Mouse (Mus musculus) urinary bladder, adult 2 months (tissue): ENCODE results near the gene Pkhd1. TPM values are rescaled to one million over a fixed set of nuclear protein-coding genes. Genes with fewer than 3 reads are reported as not detected.
"Not testable (repeated sequence)": the region's sequence is repeated elsewhere in the genome, so short reads cannot be mapped to it uniquely, and the experiment has no call there.

ENCODE experiments used
- DNase-seq: peaks from one replicate; pipeline ENCODE4 v3.0.0; 2022; ENCODE audit warnings: low spot score
- polyA plus RNA-seq: library from polyadenylated mRNA; depleted of rRNA; stranded (reverse); fragments of >200 nt; gene quantifications from 2 replicates; pipeline ENCODE4 v1.2.3, GENCODE M21; 2012

Pkhd1 gene
- polyA plus RNA-seq, 1 experiment, result 3.9 TPM

DNA sequence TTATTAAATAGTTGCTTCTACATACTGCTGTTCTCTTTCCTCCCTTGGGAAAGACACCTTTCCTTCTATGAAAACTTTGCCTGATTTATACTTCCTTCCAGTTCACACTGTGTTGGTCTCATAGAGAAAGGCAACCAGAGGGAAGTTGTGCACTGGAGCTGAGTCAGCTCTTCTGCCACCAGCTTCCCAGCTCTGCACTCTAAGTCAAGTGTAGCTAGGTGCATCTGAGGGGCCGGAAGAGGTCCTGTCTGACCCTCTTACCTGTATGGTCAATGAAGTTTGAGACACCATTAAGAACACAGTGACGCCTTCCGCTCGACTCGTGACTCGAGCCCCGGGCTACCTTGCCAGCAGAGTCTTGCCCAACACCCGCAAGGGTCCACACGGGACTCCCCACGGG lies 131.8 kb downstream of the Pkhd1 start:
- DNase-seq, result no peak

DNA sequence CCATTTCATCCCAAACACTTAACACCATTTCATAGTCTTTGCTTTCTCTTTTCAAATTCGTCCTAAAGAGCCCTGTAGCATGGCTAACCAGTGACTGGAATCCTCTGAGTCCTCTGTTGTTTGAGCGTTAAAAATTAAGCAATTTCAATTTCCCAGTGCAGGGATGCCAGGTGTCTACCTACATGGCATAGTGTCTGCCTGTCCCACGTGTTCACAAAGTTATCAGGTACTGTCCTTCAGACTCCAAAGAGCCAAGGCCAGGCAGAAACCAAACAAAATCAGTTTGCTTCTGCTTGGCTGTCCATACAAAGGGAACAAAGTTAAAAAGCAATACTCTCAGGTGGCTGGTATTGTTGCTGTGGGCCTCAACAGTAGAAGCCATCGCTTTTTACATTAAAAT lies 136.0 kb downstream of the Pkhd1 start:
- DNase-seq, result no peak

DNA sequence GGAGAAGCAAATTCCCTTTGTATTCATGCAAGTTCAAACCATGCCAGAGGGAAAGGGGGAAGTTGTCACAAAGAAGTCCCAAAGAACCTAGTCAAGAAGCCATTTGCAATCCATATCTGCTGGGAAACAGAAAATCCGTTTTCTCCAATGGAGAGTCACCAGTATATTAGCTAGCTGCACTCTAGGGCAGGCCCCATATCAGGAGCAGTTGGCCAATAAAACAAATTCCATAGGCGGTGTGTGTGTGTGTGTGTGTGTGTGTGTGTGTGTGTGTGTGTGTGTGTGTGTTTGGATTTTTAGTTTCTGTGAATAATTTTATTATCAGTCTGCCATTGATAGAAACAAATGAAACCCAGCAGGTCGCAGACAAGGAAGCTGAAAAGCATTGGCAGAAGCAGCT lies 139.2 kb downstream of the Pkhd1 start:
- no peak for DNase-seq

DNA sequence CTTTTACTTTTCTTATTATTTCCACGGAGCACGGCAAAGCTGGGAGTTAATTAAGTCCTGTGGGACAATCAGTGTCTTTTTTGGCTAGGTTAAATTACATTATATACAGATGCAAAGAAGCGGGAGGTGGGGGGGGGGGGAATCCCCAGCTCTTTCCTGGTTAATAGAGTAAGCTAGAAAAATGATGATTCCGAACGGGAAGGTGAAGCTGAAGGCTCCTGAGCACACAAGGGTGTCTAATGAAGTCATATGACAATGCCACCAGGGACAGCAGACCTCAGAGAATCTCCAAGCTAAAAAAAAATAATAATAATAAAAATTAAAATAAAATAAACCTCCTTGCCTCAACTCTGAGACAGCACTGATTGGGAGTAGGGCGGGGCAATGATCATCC lies 139.6 kb downstream of the Pkhd1 start:
- no peak for DNase-seq

DNA sequence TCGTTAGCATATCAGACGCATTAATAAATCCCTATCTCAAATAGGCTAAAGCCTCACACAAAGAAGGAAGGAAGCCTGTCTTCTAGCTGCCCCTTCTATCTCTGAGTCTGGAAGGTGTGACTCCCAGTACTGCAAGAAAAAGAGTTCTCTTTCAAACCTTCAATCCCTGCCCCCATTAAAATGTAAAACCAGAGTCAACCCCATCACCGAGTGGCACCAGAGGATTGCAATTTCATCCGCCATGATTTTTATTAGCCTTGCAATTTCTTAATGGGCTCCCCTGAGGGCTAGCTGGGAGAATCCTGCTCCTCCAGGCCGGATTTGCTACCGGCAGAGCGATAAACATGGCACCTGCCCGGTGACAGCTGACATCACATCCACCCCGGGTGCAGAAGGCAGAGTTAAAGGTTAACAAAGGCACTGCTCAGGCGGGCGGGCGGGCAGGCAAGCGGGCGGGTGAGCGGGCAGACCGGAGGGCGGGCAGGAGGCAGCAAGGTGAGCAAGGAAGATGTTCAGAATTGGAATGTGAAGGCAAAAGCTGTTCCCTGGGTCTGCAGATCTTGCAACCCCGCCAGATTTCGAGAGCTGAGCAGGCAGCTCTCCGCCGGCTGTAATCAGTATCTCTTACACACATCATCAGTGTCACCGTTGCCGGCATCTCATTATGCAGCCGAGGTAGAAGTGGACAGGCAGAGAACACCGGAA lies 140.2 kb downstream of the Pkhd1 start:
- no peak for DNase-seq

DNA sequence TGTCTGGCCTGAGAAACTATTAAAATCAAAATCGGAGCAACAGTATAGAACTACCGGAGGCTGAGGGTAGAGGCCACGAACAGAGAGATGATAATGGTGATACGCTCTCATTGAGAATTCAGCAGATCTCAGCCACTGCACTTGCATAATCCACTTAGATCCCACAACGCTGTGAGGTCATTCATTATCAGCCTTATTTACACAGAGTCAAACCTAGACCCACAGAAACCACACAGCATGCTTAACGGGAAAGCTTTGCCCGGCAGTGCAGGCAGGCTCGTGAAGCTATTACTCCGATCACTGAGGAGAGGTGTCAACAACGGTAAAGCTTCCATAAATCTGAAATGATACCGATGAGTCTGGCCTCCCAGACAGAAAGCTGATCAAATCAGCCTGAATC lies 147.1 kb downstream of the Pkhd1 start:
- no peak for DNase-seq

DNA sequence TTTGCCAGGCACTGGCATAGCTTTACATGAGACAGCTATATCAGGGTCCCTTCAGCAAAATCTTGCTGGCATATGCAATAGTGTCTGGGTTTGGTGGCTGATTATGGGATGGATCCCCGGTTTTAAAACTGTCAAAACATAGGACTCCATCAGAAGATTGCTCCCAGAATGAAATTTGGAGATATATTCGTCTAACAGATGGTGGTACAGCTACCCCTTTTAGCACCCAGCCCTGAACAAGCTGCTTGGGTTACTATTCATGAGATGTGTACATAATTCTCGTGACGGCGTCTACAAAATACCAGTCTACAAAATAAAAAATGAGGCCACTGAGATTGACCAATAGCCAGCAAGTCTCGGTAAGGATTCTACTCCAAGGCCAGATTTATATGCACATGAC lies 147.5 kb downstream of the Pkhd1 start:
- DNase-seq, result no peak

DNA sequence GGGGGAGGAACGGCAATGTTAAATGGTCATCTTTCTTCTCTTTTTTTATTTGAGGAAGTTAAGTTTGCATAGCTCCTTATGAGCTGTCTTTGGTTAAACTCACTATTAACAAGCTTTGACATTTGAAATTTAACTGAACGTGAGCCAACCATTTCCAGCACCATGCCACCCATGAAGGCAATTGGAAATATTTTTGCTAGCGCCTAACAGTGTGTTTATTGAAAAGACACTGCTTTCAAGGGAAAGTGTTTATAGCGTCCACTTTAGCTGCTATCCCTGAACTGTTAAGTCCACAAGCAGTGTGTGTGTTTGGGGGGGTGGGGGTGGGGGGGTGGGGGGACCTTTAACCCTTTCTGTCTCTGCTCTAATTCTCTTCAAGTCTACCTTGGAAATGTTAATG lies 151.4 kb downstream of the Pkhd1 start:
- DNase-seq, result no peak

DNA sequence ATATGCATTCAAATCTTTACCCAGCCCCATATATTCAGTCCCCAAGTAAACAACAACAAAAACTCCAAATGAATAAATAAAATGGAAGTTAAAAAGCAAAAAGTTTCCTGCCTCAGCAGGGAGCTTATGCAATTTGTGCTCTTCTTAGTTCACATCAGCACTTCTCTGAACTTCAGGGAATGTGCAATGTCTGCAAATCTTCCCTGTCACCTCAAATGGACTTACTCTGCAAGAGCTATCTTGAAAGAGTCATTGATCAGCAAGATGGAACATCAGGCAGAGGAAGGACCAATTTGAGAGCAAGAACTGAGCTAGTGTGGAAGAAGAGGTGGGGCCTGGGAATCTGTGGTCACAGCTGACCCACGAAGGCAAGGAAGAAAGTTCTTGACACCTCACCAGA lies 163.2 kb downstream of the Pkhd1 start:
- DNase-seq, result no peak

DNA sequence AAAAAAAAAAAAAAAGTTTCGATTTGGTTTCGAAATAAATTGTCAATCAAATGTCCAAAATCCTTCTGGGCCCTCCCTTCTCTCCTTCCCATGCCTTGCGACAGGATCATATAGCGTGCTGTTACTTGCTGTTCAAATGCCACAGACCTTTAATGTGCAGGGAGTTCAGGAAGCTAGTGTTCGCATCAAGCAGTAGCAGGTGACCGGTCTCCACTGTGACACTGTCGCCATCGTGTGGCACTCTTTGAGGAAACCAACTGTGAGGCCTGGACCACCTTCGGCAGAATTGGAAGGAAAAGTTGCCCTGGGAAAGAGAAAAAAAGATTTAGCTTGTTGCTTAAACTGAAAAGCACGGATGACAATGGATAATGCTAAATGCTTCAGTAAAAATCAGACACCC lies 167.8 kb downstream of the Pkhd1 start:
- DNase-seq, result no peak

DNA sequence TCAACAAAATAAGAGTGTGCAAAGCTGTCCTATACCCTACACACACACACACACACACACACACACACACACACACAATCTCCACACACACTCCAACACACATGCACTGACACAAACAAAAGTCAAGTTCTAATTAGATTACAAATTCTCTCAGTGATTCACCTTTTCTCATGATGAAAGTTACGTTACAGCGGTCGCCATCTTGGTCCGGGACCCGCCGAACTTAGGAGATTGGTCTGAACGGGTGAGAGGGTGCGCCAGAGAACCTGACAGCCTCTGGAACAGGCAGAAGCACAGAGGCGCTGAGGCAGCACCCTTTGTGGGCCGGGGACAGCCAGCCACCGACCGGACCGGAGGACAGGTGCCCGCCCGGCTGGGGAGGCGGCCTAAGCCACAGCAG lies 185.8 kb downstream of the Pkhd1 start:
- DNase-seq, result not testable (repeated sequence)

DNA sequence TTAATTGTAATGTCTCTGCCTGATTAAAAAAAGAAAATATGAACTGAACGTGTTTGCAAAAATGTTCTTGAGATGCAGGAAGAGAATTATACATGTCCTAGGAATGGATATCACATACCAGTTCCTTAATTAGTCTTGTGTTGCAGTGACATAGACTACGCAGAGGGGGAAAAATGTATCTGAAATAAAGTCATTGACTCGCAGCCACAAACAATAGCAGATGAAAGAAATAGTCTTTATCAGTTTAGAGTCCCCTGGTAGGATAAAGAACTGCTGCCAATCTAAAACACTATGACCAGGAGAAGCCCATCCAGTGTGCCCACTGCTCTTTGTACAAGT lies 188.8 kb downstream of the Pkhd1 start:
- DNase-seq, result no peak

DNA sequence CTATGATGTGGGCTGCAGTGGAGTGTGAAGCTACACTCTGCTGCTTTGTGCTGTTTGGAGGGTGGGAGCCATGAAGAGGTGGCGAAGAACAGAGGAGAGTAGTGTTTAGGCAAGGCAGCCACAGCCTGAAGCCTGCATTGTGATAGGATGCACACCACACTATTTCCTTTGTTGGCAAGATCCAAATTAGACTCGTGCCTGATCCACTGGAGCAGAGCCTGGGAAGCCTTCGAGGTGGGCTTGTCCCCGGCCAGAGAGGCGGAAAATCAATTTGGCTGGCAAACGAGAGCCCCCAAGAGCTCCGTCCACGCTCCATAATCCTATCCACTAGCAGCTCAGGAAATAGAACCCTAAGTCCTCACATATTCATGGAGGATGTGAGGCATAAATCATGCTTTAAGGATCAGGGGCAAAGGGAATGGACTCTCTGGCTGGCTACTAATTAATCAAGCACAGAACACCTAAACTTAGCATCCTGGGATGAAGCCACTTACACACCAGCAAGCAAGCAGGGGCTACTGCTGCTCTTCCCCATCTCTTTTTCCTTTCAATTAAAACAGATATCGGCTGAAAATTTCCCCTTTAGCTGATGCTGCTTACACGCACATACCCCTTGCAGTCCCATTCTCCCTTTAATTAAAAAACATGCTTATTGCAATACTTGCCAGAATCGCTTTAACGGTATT lies 189.4 kb downstream of the Pkhd1 start:
- no peak for DNase-seq

DNA sequence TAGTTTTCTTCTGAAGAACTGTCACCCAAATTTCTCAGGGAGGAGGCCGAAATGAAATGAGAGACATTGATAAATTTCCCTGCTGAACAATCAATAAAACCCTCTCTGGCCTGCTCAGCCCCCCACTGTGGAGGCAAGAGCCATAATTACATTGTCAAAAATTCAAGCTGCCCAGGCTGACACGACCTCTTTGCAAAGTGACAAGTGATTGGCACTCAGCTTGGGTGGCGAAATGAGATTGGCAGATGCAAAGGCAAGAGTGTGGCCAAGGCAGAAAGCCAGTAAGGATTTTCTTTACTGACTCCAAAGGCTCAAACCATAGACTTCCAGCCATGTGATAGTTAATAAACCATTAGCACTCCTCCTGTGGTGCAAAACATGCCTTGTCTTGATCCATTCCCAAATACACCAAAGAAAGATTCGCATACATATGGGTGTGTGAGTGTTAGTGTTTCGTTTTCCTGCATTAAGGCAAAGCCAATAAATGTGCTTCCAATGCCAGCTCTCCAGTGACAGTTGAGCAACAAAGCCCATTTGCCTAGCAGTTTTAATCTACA lies 208.4 kb downstream of the Pkhd1 start:
- DNase-seq, result no peak

DNA sequence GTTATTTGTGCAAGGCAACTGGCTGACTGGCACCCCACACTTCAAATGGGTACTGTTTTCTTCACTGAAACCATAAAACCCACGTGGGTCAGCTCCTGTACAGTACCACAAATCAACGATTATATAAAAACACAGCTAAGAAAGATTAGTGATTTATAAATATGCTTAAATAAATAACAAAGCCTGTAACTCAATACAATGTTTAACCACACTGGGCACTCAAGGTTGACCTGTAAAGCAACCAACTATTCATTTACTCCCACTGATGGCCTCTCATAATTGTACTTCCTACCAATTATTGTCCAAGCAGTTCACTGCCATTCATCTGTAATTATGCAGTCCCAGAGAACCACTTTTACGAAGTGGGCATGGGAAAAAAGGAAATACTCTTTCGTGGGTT lies 219.5 kb downstream of the Pkhd1 start:
- no peak for DNase-seq

DNA sequence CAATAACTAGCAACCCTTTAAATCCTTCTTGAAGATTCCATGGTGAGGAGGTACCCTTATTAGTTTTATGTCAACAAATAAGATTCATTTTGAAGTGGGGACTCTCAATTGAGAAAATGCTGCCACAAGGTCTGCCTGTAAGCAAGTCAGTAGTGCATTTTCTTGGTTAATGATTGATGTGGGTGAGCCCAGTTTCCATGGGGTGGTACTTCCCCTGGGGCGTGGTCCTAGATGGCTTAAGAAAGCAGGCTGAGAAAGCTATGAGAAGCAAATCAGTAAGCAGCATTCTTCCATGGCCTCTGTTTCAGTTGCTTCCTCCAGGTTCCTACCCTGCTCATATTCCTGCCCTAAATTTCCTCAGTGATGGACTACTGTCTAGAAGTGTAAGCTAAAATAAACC lies 253.4 kb downstream of the Pkhd1 start:
- no peak for DNase-seq

DNA sequence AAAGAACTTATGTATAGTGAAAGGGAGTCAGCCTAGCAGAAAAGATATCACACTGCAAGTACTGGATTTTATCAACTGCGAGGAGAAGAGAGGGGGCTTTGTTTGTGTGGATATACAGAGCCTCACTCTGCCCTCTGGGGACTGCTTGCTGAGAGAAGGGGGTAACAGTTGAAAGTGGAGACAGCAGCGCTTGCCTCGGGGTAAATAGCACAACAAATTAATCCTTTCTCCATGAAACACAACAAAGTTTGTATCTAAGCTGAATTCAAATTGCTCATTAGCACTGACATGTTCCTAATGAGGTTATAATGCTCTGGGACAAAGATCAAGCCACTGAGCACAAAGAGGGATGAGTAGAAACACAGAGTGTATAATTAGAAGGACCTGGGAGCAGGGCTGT lies 273.2 kb downstream of the Pkhd1 start:
- no peak for DNase-seq

DNA sequence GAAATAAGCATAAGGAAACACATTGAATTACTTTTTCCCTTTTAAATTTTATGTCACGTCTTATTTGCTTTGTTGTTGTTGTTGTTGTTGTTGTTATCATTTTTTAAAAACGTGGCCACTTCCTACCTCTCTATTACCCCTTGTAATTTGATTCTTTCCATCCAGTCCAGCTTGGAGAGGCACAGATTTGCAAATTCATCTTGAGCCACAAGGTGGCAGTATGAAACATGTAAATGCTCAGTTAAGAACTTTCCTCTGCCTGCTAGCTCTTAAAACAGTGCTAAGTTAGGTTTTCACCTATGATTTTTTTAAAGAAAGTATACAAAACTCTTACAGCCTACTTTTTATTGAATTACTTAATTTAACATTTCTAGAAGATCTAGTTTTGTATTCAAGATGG lies 306.4 kb downstream of the Pkhd1 start:
- DNase-seq, result no peak

DNA sequence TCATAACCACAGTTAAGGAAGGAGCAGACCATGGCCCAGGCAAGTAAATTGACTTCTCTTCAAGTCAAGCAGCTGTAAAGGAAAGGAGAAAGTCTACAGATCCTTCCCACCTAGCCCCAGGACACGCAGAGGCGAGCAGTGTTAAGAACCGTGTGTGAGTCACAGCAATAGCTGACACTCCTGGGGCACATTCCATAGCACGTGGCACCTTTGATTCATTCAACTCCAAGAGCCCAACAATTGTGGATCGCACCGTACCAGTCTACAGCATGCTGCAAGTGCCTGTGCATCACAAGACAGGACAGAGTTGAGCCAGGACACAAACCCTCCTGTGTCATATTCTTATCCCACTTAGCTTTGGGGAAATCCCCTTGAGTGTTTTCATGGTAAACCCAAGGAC lies 306.9 kb downstream of the Pkhd1 start:
- DNase-seq, result no peak

DNA sequence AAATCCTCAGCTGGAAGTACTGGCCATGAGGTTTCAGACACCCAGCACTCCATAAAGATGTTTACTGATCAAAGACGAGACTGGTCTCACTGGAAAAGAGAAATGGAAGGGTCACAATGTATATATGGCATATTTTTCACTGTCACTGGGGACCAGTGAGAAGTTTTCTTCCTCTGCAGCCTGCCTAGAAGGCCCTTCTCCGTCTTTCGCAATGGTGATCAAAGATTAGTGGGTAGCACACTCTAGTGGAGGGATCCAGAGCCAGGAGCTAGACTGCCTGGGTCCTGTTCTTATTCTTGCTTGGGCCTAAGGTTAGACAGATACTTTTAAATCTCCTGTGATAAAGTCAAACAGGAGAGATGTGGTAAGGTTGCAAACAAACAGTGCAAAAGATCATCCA lies 311.7 kb downstream of the Pkhd1 start:
- no peak for DNase-seq

DNA sequence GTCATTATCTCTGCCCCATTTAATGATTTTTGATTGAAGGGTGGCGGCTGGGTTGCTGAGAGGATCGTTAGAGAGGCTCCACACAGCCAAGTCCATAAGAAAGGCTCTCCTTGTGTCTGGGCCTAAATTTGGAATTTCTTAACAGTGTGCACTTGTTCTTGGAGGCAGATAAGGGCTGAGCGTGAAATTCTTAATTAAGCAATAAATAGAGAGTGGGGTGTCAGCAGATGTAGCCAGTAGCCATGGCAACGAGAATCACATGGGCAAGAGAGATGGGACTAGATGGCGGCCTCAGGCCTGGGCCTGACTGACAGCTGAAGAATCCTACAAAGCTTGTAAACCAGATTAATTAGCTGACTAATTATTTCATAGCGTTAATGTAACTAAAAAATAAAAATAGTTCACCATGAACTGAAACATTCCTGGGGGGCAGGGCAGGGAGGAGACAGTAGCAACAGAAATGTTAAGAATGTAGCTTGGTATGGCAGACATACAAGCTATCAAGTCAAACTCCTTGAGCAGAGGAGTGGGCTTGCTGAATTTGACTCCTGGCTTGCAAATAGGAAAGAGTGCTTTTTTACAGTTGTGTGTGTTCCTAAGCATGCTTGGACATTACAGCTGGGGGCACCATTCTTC lies 314.8 kb downstream of the Pkhd1 start:
- DNase-seq, result no peak

DNA sequence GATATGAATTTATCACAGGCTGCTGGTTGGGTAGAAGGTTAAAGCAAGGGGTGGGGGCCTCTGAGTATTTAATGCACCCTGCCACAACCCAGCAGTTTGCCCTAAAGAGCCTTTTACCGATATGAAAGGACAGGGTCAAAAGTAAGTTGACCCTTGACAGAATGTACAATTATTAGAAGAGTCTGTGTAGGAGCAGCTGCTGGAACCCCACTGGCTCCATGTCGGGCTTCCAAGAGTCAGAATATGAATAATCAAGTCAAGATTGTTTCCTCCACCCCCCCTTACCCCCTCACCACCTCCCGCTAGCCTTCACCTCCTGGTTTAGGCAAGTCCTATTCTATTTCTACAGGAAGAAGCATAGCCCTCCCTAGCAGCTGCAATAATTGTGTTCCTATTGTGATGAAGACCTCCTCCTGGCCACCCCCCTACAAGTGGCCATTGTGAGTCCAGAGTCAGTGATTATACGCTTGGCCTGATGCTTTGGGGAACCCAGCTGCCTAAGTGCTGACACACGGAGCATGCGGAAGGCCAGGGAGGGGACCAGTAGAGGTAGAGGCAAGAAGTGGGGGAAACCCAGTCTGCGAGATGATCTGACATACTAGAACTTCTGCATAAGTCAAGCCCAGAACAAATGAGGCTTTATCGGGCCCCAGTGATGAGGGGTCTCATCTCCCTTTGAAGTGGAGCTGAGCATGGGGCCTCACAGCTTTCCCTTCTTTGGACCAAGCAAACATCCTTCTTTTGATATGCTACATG lies 315.5 kb downstream of the Pkhd1 start:
- no peak for DNase-seq
